Mouse (Mus musculus) kidney, embryonic 15.5 days (tissue): ENCODE data around the gene Tmem270. TPM values are rescaled to one million over a fixed set of nuclear protein-coding genes. Genes with fewer than 3 reads are reported as not detected.

ENCODE experiments used
- ATAC-seq: fragments of 200-750 bp; cut with Nextera tagmentation; replicated peaks from 2 replicates; pipeline ENCODE4 v1.8.0; 2017; ENCODE audit warnings: moderate TSS enrichment; ENCODE audit not compliant: low FRiP score
- H3K27ac ChIP-seq: fragments of 300-500 bp; sonication (generic); 2 replicates; pipeline ENCODE4 v1.5.1; 2015; ENCODE audit warnings: mild to moderate bottlenecking, inconsistent platforms
- H3K27me3 ChIP-seq: fragments of 300-500 bp; sonication (generic); 2 replicates; pipeline ENCODE4 v1.6.1; 2015; ENCODE audit warnings: inconsistent platforms
- H3K36me3 ChIP-seq: fragments of 300-500 bp; sonication (generic); 2 replicates; pipeline ENCODE4 v1.6.1; 2015; ENCODE audit warnings: inconsistent platforms
- H3K4me1 ChIP-seq: fragments of 300-500 bp; sonication (generic); 2 replicates; pipeline ENCODE4 v1.6.1; 2015; ENCODE audit warnings: inconsistent platforms
- H3K4me2 ChIP-seq: fragments of 300-500 bp; sonication (generic); 2 replicates; pipeline ENCODE4 v1.6.1; 2015; ENCODE audit warnings: moderate library complexity, mild to moderate bottlenecking, inconsistent platforms
- H3K4me3 ChIP-seq: fragments of 300-500 bp; sonication (generic); replicated peaks from 2 replicates; pipeline ENCODE4 v1.5.1; 2015; ENCODE audit warnings: mild to moderate bottlenecking, inconsistent platforms
- H3K9ac ChIP-seq: fragments of 300-500 bp; sonication (generic); 2 replicates; pipeline ENCODE4 v1.6.1; 2015; ENCODE audit warnings: mild to moderate bottlenecking, inconsistent platforms
- H3K9me3 ChIP-seq: fragments of 300-500 bp; sonication (generic); replicated peaks from 2 replicates; pipeline ENCODE4 v1.6.1; 2016; ENCODE audit warnings: inconsistent platforms
- WGBS: fragments of 180-500 bp; shearing (Covaris S2); methylation state at CpG from one replicate; pipeline ENCODE4 v1.1.7; 2015; ENCODE audit warnings: mixed read lengths; 5-methylcytosine and 5-hydroxymethylcytosine counted together
- polyA plus RNA-seq: library from polyadenylated mRNA; unstranded; fragments of >200 nt; fragmentation: Nextera tagmentation; extraction: Ambion mirVana; gene quantifications from 2 replicates; pipeline ENCODE4 v1.2.1, GENCODE M21; 2015

The Tmem270 gene
- polyA plus RNA-seq, 1 experiment from 2014 or later, result not detected

DNA sequence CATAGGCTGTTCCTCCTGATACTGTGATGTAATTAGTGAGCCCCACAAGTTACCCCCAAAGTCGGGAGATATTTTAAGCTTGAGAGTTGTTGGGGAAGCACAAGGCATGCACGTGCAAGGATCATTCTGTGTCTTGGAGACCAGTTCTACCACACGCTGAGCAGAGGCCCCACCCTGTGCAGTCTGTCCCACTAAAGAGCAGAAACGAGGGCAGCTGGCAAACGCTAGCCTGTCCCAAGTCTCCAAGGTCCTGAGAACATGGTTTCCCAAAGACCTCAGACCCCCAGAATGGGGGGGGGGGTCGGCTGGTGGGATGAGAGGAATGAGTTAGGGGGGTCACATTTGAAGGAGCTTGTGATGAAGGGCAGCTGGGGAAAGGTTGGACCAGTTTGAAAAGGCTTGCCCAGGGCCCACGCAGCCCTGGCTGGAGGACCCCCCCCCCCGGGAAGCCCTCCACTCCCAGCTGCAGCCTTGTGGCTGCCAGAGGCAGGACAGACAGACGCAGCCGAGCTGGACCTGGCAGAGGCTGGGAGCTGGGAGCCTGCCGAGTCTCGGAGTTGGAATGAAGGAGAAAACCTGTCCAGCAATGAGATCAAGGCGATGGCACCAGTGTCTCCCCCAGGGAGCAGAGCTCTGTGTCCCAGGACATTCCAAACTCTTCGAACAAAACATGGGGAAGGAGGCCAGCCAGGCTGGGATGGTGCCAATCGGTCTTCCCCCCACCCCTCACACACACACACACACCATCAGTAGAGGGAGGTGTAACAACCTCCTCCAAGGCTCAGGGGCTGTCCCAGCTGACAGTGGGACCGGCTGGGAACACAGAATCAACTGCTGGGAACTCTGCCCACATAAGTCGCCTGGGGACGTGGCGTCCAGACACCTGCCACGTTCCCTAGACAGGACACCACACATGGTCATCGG lies 32.3 kb downstream of the Tmem270 start:
- Histone ChIP-seq H3K4me2 (no peak overlapping the region), H3K9me3 (no peaks in the 10 kb centered on the region), H3K36me3 (no peaks in the 10 kb centered on the region), H3K4me1 (peaks cover 2% of the 10 kb centered on the region; the same call in 1 of the 2 replicates), H3K4me3 (no peak overlapping the region), H3K27me3 (no peaks in the 10 kb centered on the region), H3K9ac (no peak overlapping the region), H3K27ac (no peak overlapping the region)
- 73% methylated on average over 21 of the region's 21 CpGs for WGBS
- no peak for ATAC-seq

DNA sequence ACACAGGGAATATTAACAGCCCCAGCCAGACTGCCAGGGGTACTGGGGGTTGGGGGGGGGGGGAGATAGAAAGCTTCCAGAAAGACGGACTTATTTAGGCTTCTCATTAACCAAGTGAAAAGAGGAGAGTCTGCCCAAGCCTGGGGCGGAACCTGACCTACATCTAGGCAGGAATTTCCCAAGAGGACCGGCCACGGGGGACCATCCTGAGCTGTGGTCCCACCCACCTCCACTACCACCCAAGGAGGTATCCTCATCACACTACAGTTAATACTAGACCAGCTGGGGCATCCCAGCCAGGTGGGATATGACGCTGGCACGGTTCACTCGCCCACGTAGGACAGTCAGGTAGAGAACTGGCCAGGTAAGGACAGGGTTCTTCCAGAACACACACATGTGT lies 33.5 kb downstream of the Tmem270 start:
- no peak overlapping the region for H3K4me3 ChIP-seq

GRCm38 (mm10) chr5:134872597-134872996 lies 33.9 kb downstream of the Tmem270 start:
- WGBS, result 54% methylated on average over 5 of the region's 5 CpGs
- no peak overlapping the region for H3K9ac ChIP-seq
- peaks cover 10% of the 10 kb centered on the region for H3K4me1 ChIP-seq
- no peak overlapping the region for H3K4me3 ChIP-seq
- no peak overlapping the region for H3K27ac ChIP-seq
- ATAC-seq, result no peak
- H3K4me2 ChIP-seq, result no peak overlapping the region
- no peaks in the 10 kb centered on the region for H3K36me3 ChIP-seq
- no peaks in the 10 kb centered on the region for H3K27me3 ChIP-seq
- H3K9me3 ChIP-seq, result no peaks in the 10 kb centered on the region

More for the DNA sequence above, 33.5 kb downstream of the Tmem270 start:
- no peak overlapping the region for H3K9ac ChIP-seq
- 74% methylated on average over 8 of the region's 8 CpGs for WGBS
- H3K27ac ChIP-seq, result no peak overlapping the region
- H3K4me1 ChIP-seq, result peaks cover 6% of the 10 kb centered on the region
- H3K9me3 ChIP-seq, result no peaks in the 10 kb centered on the region
- no peaks in the 10 kb centered on the region for H3K36me3 ChIP-seq
- H3K27me3 ChIP-seq, result no peaks in the 10 kb centered on the region
- H3K4me2 ChIP-seq, result no peak overlapping the region
- ATAC-seq, result no peak

- WGBS, result 65% methylated on average over 5 of the region's 5 CpGs
- Histone ChIP-seq H3K27ac (no peak overlapping the region), H3K36me3 (no peaks in the 10 kb centered on the region), H3K27me3 (no peaks in the 10 kb centered on the region), H3K9ac (no peak overlapping the region), H3K9me3 (no peaks in the 10 kb centered on the region), H3K4me3 (no peak overlapping the region), H3K4me1 (peaks cover 15% of the 10 kb centered on the region), H3K4me2 (no peak overlapping the region)
- ATAC-seq, result no peak
Observed at GRCm38 (mm10) chr5:134868506-134868905, 38.0 kb downstream of the Tmem270 start.

DNA sequence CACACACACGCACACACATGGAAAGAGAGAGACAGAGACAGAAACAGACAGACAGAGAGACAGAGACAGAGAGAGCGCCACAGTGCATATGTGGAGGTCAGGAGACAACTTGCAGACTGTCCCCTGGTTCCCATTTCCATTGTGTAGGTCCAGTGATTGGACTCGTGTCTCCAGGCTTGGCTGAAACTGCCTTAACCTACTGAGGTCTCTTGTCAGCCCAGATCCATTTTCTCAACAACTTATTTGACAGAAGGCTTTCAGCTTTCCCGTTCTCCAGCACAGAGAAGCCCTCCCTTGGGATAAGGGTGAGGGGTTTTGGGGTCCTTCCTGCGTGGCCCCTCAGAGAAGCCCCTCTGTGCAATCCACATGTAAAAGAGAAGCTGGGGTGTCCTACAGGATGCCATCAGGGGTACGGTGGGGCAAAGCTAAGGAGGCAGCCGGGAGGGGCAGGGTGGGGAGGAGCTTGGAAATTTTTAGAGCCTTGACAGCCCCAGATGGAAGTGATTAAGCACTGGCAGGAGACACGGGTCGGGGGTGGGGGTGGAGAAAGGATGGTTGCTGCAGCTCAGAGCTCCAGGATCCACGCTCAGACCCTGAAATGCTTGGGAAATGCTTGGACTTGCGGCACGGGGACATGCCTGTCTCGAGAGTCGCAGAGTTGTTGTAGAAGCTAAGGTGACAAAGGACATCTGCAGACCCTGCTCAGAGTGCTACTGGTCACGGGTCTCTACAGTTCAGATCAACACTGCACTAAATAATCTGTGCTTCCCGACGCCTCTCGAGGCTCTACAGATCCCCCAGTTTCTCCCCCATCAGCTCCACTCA lies 39.0 kb downstream of the Tmem270 start:
- 25% methylated on average over 18 of the region's 18 CpGs for WGBS
- ATAC-seq, result peak; percentile 29; the same call in 1 of the 2 replicates
- Histone ChIP-seq H3K27me3 (no peaks in the 10 kb centered on the region), H3K36me3 (no peaks in the 10 kb centered on the region), H3K9ac (no peak overlapping the region), H3K4me1 (peaks cover 13% of the 10 kb centered on the region), H3K9me3 (no peaks in the 10 kb centered on the region), H3K27ac (peak overlapping the region; percentile 52), H3K4me2 (peak overlapping the region; percentile 44), H3K4me3 (no peak overlapping the region)

DNA sequence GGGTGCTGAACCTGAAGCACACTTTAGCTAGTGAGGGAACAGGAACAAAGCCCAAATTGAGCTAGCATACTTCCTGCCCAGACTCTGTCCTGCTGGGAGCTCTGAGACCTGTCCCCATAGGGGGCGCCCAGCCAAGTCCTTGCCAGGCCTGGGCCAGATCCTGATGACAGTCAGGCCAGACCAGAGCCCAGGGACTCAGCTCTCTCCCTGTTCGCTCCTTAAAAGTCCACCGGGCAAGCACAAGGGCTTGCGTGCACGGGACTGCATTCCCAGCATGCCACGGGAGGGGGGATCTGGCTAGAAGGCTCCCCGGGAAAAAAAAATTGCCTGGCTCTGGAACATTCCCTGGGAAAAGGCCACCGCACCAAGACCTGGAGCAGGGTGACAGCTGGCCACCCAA lies 41.4 kb downstream of the Tmem270 start:
- Histone ChIP-seq H3K9me3 (no peaks in the 10 kb centered on the region), H3K4me1 (peaks cover 19% of the 10 kb centered on the region), H3K4me3 (no peak overlapping the region), H3K9ac (no peak overlapping the region), H3K27ac (no peak overlapping the region), H3K36me3 (no peaks in the 10 kb centered on the region), H3K4me2 (no peak overlapping the region), H3K27me3 (no peaks in the 10 kb centered on the region)
- 64% methylated on average over 8 of the region's 8 CpGs for WGBS
- no peak for ATAC-seq

DNA sequence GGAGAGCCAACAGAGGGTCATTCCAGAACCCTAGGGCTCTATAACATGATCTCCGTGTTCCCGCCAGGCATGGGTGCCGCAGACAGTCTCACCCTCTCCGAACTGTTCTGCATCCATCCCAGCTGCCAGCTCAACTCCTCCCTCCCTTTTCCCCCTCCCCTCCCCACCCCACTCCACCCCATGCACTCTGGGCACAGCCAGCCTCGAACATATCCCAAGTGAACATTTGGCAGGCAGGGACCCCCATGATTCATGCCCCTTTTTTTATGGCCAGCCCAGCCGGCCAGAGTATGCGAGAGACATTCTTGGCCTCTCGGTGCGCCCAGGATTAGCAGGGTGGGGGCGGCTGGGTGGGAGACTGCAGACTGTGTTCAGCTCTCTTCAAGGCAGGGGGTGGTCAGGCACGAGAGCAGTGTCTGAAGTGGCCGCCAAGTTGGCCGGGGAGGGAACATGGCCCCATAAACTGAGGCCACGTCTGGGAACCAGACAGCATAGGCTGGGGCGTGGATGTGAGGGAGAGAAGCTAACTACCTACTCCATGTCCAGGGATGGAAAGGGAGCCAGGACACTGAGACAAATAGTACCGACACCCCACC lies 44.5 kb downstream of the Tmem270 start:
- Histone ChIP-seq H3K27me3 (no peaks in the 10 kb centered on the region), H3K27ac (no peak overlapping the region), H3K4me1 (0 out of 2 replicates have a peak, but pooled peaks cover 6% of the 10 kb centered on the region), H3K4me3 (no peak overlapping the region), H3K4me2 (no peak overlapping the region), H3K9me3 (no peaks in the 10 kb centered on the region), H3K36me3 (no peaks in the 10 kb centered on the region), H3K9ac (no peak overlapping the region)
- no peak for ATAC-seq
- WGBS, result 51% methylated on average over 16 of the region's 16 CpGs

GRCm38 (mm10) chr5:134859193-134859592 lies 47.3 kb downstream of the Tmem270 start:
- WGBS, result 88% methylated on average over 5 of the region's 5 CpGs
- Histone ChIP-seq H3K9ac (no peak overlapping the region), H3K27me3 (no peaks in the 10 kb centered on the region), H3K4me1 (0 out of 2 replicates have a peak, but pooled peaks cover 6% of the 10 kb centered on the region), H3K27ac (no peak overlapping the region), H3K9me3 (no peaks in the 10 kb centered on the region), H3K36me3 (no peaks in the 10 kb centered on the region), H3K4me3 (no peak overlapping the region), H3K4me2 (no peak overlapping the region)
- no peak for ATAC-seq

DNA sequence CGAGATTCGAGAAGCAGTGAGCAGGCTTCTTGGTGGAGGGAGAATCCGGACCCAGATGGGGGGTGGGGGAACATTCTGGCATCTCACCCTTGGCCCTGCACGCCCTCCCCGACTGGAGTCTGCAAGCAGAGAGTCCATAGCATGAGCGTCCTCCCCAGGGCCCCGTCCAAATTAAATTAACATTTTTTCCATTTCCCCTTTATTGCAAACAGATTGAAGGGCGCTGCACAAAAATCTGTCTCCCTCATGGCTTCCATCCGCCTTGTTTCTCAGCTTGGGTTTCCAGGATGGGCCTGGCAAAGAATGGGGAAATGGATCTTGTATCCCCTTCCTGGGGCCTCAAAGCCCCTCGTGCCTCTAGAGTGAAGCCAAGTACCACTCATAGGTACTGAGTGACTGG lies 48.2 kb downstream of the Tmem270 start:
- Histone ChIP-seq H3K27ac (no peak overlapping the region), H3K36me3 (no peaks in the 10 kb centered on the region), H3K4me3 (no peak overlapping the region), H3K9me3 (no peaks in the 10 kb centered on the region), H3K27me3 (no peaks in the 10 kb centered on the region), H3K9ac (no peak overlapping the region), H3K4me1 (0 out of 2 replicates have a peak, but pooled peaks cover 6% of the 10 kb centered on the region), H3K4me2 (no peak overlapping the region)
- WGBS, result 79% methylated on average over 10 of the region's 10 CpGs
- no peak for ATAC-seq

GRCm38 (mm10) chr5:134852873-134853272 lies 53.7 kb downstream of the Tmem270 start:
- WGBS, result 91% methylated on average over 5 of the region's 5 CpGs

More at GRCm38 (mm10) chr5:134852873-134853272, 53.7 kb downstream of the Tmem270 start:
- no peak for ATAC-seq
- no peaks in the 10 kb centered on the region for H3K27me3 ChIP-seq
- no peaks in the 10 kb centered on the region for H3K4me1 ChIP-seq
- H3K9ac ChIP-seq, result no peak overlapping the region
- H3K27ac ChIP-seq, result no peak overlapping the region
- no peaks in the 10 kb centered on the region for H3K9me3 ChIP-seq
- no peak overlapping the region for H3K4me3 ChIP-seq
- H3K4me2 ChIP-seq, result no peak overlapping the region
- H3K36me3 ChIP-seq, result no peaks in the 10 kb centered on the region
